Mouse (Mus musculus) midbrain, embryonic 10.5 days (tissue): ENCODE measurements around the gene Slc25a45. TPM values are rescaled to one million over a fixed set of nuclear protein-coding genes. Genes with fewer than 3 reads are reported as not detected.

Source experiments
- DNase-seq: peaks from one replicate; pipeline ENCODE4 v3.0.0-alpha.2; 2017; ENCODE audit warnings: low spot score
- H3K27ac ChIP-seq: fragments of 300-500 bp; sonication (generic); replicated peaks from 2 replicates; pipeline ENCODE4 v1.5.1; 2016; ENCODE audit warnings: mild to moderate bottlenecking
- H3K27me3 ChIP-seq: fragments of 300-500 bp; sonication (generic); 2 replicates; pipeline ENCODE4 v1.6.1; 2016; ENCODE audit warnings: low read depth, mild to moderate bottlenecking; ENCODE audit not compliant: poor library complexity, severe bottlenecking
- H3K36me3 ChIP-seq: fragments of 300-500 bp; sonication (generic); 2 replicates; pipeline ENCODE4 v1.6.1; 2016; ENCODE audit warnings: mild to moderate bottlenecking, moderate library complexity
- H3K4me1 ChIP-seq: fragments of 300-500 bp; sonication (generic); 2 replicates; pipeline ENCODE4 v1.6.1; 2016
- H3K4me3 ChIP-seq: fragments of 300-500 bp; sonication (generic); 2 replicates; pipeline ENCODE4 v1.5.1; 2016; ENCODE audit warnings: mild to moderate bottlenecking, moderate library complexity
- H3K9me3 ChIP-seq: fragments of 300-500 bp; sonication (generic); replicated peaks from 2 replicates; pipeline ENCODE4 v1.6.1; 2016; ENCODE audit warnings: mild to moderate bottlenecking
- WGBS: fragments of 180-500 bp; shearing (Covaris S2); methylation state at CpG from one replicate; pipeline ENCODE4 v1.1.7; 2016; 5-methylcytosine and 5-hydroxymethylcytosine counted together
- polyA plus RNA-seq: library from polyadenylated mRNA; unstranded; fragments of >200 nt; fragmentation: Nextera tagmentation; extraction: Ambion mirVana; gene quantifications from 2 replicates; pipeline ENCODE4 v1.2.1, GENCODE M21; 2016

Slc25a45 gene
- polyA plus RNA-seq, 1 experiment from 2014 or later: 2.3 TPM

GRCm38 (mm10) chr19:5923990-5924712 lies 46.5 kb downstream of the Slc25a45 start:
- Histone ChIP-seq H3K36me3 (no peaks in the 10 kb centered on the region), H3K9me3 (no peaks in the 10 kb centered on the region), H3K4me3 (peak overlapping the region; percentile 54), H3K27ac (peak overlapping the region; percentile 62), H3K4me1 (peaks cover 32% of the 10 kb centered on the region), H3K27me3 (peaks cover 32% of the 10 kb centered on the region)
- under 1% methylated on average over 38 of the region's 38 CpGs for WGBS
- DNase-seq: peak; percentile 91

GRCm38 (mm10) chr19:5924713-5925093 lies 47.1 kb downstream of the Slc25a45 start, which contains the start of gene Cdc42ep2:
Gene Cdc42ep2 (minus strand): TSS chr19:5924816.
- WGBS: under 1% methylated on average over 18 of the region's 18 CpGs
- peak within 1 kb of the TSS; percentile 62 for H3K27ac ChIP-seq
- no peaks in the 10 kb centered on the region for H3K36me3 ChIP-seq
- H3K4me3 ChIP-seq: peak within 1 kb of the TSS; percentile 54
- peak; percentile 92 for DNase-seq
- H3K9me3 ChIP-seq: no peaks in the 10 kb centered on the region
- peaks cover 32% of the 10 kb centered on the region for H3K27me3 ChIP-seq
- H3K4me1 ChIP-seq: peaks cover 32% of the 10 kb centered on the region

GRCm38 (mm10) chr19:5925311-5925855 lies 47.8 kb downstream of the Slc25a45 start:
- Histone ChIP-seq H3K9me3 (no peaks in the 10 kb centered on the region), H3K27ac (no peak overlapping the region), H3K36me3 (no peaks in the 10 kb centered on the region), H3K4me3 (peak overlapping the region; percentile 54), H3K27me3 (peaks cover 32% of the 10 kb centered on the region), H3K4me1 (peaks cover 32% of the 10 kb centered on the region)
- DNase-seq: no peak
- 38% methylated on average over 11 of the region's 11 CpGs for WGBS

- Histone ChIP-seq H3K4me3 (no peak overlapping the region), H3K9me3 (no peaks in the 10 kb centered on the region), H3K27ac (no peak overlapping the region), H3K36me3 (no peaks in the 10 kb centered on the region), H3K4me1 (peaks cover 23% of the 10 kb centered on the region), H3K27me3 (peaks cover 32% of the 10 kb centered on the region)
- 85% methylated on average over 11 of the region's 11 CpGs for WGBS
- DNase-seq: no peak
These were observed 49.4 kb downstream of the Slc25a45 start for GRCm38 (mm10) chr19:5927026-5927425.

- Histone ChIP-seq H3K9me3 (no peaks in the 10 kb centered on the region), H3K4me1 (peaks cover 23% of the 10 kb centered on the region), H3K36me3 (no peaks in the 10 kb centered on the region), H3K27me3 (peaks cover 27% of the 10 kb centered on the region), H3K27ac (no peak overlapping the region), H3K4me3 (no peak overlapping the region)
- WGBS: 75% methylated on average over 8 of the region's 8 CpGs
- DNase-seq: no peak
These were observed 49.9 kb downstream of the Slc25a45 start for GRCm38 (mm10) chr19:5927532-5927931.

- 86% methylated on average over 6 of the region's 6 CpGs for WGBS
- peaks cover 21% of the 10 kb centered on the region for H3K27me3 ChIP-seq
- no peak for DNase-seq
- no peak overlapping the region for H3K4me3 ChIP-seq
- H3K4me1 ChIP-seq: peaks cover 23% of the 10 kb centered on the region
- no peak overlapping the region for H3K27ac ChIP-seq
- no peaks in the 10 kb centered on the region for H3K36me3 ChIP-seq
- H3K9me3 ChIP-seq: no peaks in the 10 kb centered on the region
These were observed 50.5 kb downstream of the Slc25a45 start for GRCm38 (mm10) chr19:5928104-5928503.

GRCm38 (mm10) chr19:5928546-5928945 lies 50.9 kb downstream of the Slc25a45 start:
- Histone ChIP-seq H3K36me3 (no peaks in the 10 kb centered on the region), H3K4me1 (peaks cover 21% of the 10 kb centered on the region), H3K9me3 (no peaks in the 10 kb centered on the region), H3K27me3 (peaks cover 19% of the 10 kb centered on the region), H3K27ac (no peak overlapping the region), H3K4me3 (no peak overlapping the region)
- no peak for DNase-seq
- 68% methylated on average over 3 of the region's 3 CpGs for WGBS

GRCm38 (mm10) chr19:5929634-5930596 lies 52.3 kb downstream of the Slc25a45 start:
- H3K9me3 ChIP-seq: no peaks in the 10 kb centered on the region
- 81% methylated on average over 14 of the region's 14 CpGs for WGBS
- H3K27me3 ChIP-seq: peaks cover 17% of the 10 kb centered on the region
- peaks cover 8% of the 10 kb centered on the region for H3K4me1 ChIP-seq
- H3K27ac ChIP-seq: no peak overlapping the region
- no peaks in the 10 kb centered on the region for H3K36me3 ChIP-seq
- DNase-seq: no peak
- no peak overlapping the region for H3K4me3 ChIP-seq

GRCm38 (mm10) chr19:5935266-5935665 lies 57.7 kb downstream of the Slc25a45 start:
- Histone ChIP-seq H3K9me3 (no peaks in the 10 kb centered on the region), H3K4me3 (peak overlapping the region; percentile 8; the same call in 1 of the 2 replicates), H3K27ac (0 out of 2 replicates have a peak overlapping the region, but pooled peaks have one; percentile 24), H3K4me1 (peaks cover 30% of the 10 kb centered on the region), H3K36me3 (peaks cover 17% of the 10 kb centered on the region), H3K27me3 (no peaks in the 10 kb centered on the region)
- 68% methylated on average over 3 of the region's 3 CpGs for WGBS
- no peak for DNase-seq

Other genes starting within 250 kb of the Slc25a45 start
- gene Rela, start 240.3 kb upstream of the Slc25a45 start, polyA plus RNA-seq: 28.7 and 31.2 TPM in 2 replicates
- gene Sipa1, start 214.1 kb upstream of the Slc25a45 start, polyA plus RNA-seq: 22.3 and 22.9 TPM in 2 replicates
- 28.7 and 29.9 TPM in 2 replicates for gene Map3k11, start 189.1 kb upstream of the Slc25a45 start, polyA plus RNA-seq
- 22.8 and 25.6 TPM in 2 replicates for gene Pcnx3, start 188.9 kb upstream of the Slc25a45 start, polyA plus RNA-seq
- 0.20 TPM in 1 of 2 replicates, not detected in the other for gene Kcnk7, start 173.4 kb upstream of the Slc25a45 start, polyA plus RNA-seq
- 9.3 and 9.5 TPM in 2 replicates for gene Ehbp1l1, start 151.5 kb upstream of the Slc25a45 start, polyA plus RNA-seq
- gene Fam89b, start 148.2 kb upstream of the Slc25a45 start, polyA plus RNA-seq: 141 and 160 TPM in 2 replicates
- 2.9 and 3.1 TPM in 2 replicates for gene Ltbp3, start 136.9 kb upstream of the Slc25a45 start, polyA plus RNA-seq
- gene Scyl1, start 106.4 kb upstream of the Slc25a45 start, polyA plus RNA-seq: 68.3 and 71.3 TPM in 2 replicates
- gene Frmd8, start 2.5 kb upstream of the Slc25a45 start, polyA plus RNA-seq: 33.8 and 34.9 TPM in 2 replicates
- gene Tigd3, start 16.3 kb downstream of the Slc25a45 start, polyA plus RNA-seq: 9.5 and 10.8 TPM in 2 replicates
- 242 and 245 TPM in 2 replicates for gene Dpf2, start 35.2 kb downstream of the Slc25a45 start, polyA plus RNA-seq
- 1.8 and 2.2 TPM in 2 replicates for gene Cdc42ep2, start 47.0 kb downstream of the Slc25a45 start, polyA plus RNA-seq
- gene Pola2, start 86.4 kb downstream of the Slc25a45 start, polyA plus RNA-seq: 97.3 and 110 TPM in 2 replicates
- gene Slc22a20, start 108.3 kb downstream of the Slc25a45 start, polyA plus RNA-seq: not detected in 2 replicates
- 4.1 and 4.3 TPM in 2 replicates for gene Capn1, start 138.1 kb downstream of the Slc25a45 start, polyA plus RNA-seq
- 35.0 and 35.8 TPM in 2 replicates for gene Syvn1, start 168.8 kb downstream of the Slc25a45 start, polyA plus RNA-seq
- gene Mrpl49, start 180.0 kb downstream of the Slc25a45 start, polyA plus RNA-seq: 85.3 and 88.4 TPM in 2 replicates
- gene Fau, start 180.0 kb downstream of the Slc25a45 start, polyA plus RNA-seq: 711 and 835 TPM in 2 replicates
- 36.6 and 37.2 TPM in 2 replicates for gene Znhit2, start 183.4 kb downstream of the Slc25a45 start, polyA plus RNA-seq
- 37.3 and 41.9 TPM in 2 replicates for gene Tm7sf2, start 190.6 kb downstream of the Slc25a45 start, polyA plus RNA-seq
- gene Vps51, start 199.4 kb downstream of the Slc25a45 start, polyA plus RNA-seq: 68.0 and 77.3 TPM in 2 replicates
- not detected in 2 replicates for gene Tmem262, start 202.2 kb downstream of the Slc25a45 start, polyA plus RNA-seq
- gene Gm28374, start 204.4 kb downstream of the Slc25a45 start, polyA plus RNA-seq: 2.4 and 3.1 TPM in 2 replicates
- 76.1 and 85.2 TPM in 2 replicates for gene Zfpl1, start 207.1 kb downstream of the Slc25a45 start, polyA plus RNA-seq
- 70.2 and 75.4 TPM in 2 replicates for gene Cdca5, start 207.2 kb downstream of the Slc25a45 start, polyA plus RNA-seq
- gene AC131692.1, start 216.6 kb downstream of the Slc25a45 start, polyA plus RNA-seq: 0.42 and 0.51 TPM in 2 replicates
- 0.72 and 0.99 TPM in 2 replicates for gene Naaladl1, start 228.0 kb downstream of the Slc25a45 start, polyA plus RNA-seq
- 61.8 and 70.0 TPM in 2 replicates for gene Sac3d1, start 240.8 kb downstream of the Slc25a45 start, polyA plus RNA-seq